23 mouse cellular contexts compared by ENCODE assay signal in the genomic region with DNA sequence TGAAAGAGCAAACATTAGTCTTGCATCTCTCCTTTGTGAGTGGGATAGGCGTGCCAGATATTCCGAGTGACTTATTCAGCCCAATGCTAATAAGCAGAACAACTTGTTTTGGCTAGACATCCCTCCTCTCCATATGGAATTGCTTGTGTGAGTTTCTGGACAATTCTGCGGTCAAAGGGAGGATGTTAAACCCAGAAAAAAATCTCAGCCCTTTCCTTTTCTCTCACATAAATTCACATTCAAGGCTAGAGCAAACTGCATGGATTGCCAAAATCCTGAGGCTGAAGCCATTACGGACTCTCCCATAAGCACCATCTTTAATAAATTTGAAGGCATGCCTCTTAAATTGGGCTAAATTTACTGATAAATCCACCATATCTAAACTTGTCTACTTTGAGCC.
A peak's percentile ranks its signal among the peaks of the same experiment; 100 is the strongest.
DNase-seq lines count a peak whose midpoint lies in the region; ATAC-seq and TF ChIP-seq lines count a peak whose summit lies in the region.
"Had no signal": no experiment of that assay in that cellular context is flagged by ENCODE, and none has a peak within 500 bp of the region (broad histone marks: within the 10 kb centered on the region; RNA-seq: fewer than 3 reads in every experiment).

No protein-coding gene starts in this region.

- TF ChIP-seq CTCF in kidney, postnatal 0 days (IDR thresholded peaks at IDR 0.05; ENCODE audit: low read depth) = no peak
- no peak for TF ChIP-seq CTCF in embryonic fibroblast, embryonic 13.5 days (IDR thresholded peaks at IDR 0.05; ENCODE audit: borderline replicate concordance, insufficient read depth, low read length)

- no peak for TF ChIP-seq POLR2A in embryonic fibroblast, embryonic 13.5 days (IDR thresholded peaks at IDR 0.05; ENCODE audit: low read depth, low read length)

- WGBS in embryonic facial prominence, embryonic 14.5 days = 66% methylated on average over 4 of the region's 4 CpGs
- WGBS in embryonic facial prominence, embryonic 10.5 days = 88% methylated on average over 4 of the region's 4 CpGs
- 70% methylated on average over 4 of the region's 4 CpGs for WGBS in kidney, postnatal 0 days

- H3K9ac ChIP-seq in embryonic facial prominence, embryonic 14.5 days (ENCODE audit: low read depth, low read length) = no peak overlapping the region
- no peak overlapping the region for H3K9ac ChIP-seq in kidney, postnatal 0 days (ENCODE audit: low read depth, low read length)

- H3K4me3 ChIP-seq in embryonic facial prominence, embryonic 14.5 days (ENCODE audit: low read depth, low read length) = no peak overlapping the region
- no peak overlapping the region for H3K4me3 ChIP-seq in embryonic facial prominence, embryonic 10.5 days
- no peak overlapping the region for H3K4me3 ChIP-seq in kidney, postnatal 0 days (replicated peaks; ENCODE audit: low read depth, low read length)
- H3K4me3 ChIP-seq in embryonic fibroblast, embryonic 13.5 days (ENCODE audit: insufficient read depth, low read length) = no peak overlapping the region

- peak; percentile 68 for DNase-seq in embryonic facial prominence, embryonic 14.5 days (ENCODE audit: low spot score)
- no peak for DNase-seq in embryonic facial prominence, embryonic 10.5 days (ENCODE audit: low spot score)
- DNase-seq in kidney, postnatal 0 days (ENCODE audit: low spot score) = peak; percentile 78
- no peak for DNase-seq in kidney, adult 18-20 months
- peak; percentile 4 for DNase-seq in ZHBTc4 (ENCODE audit: low read depth, low spot score)
- no peak for DNase-seq in adrenal gland, postnatal 25 days
- no peak for DNase-seq in urinary bladder, postnatal 14 days (ENCODE audit: low spot score)
- DNase-seq: adrenal gland, adult 2 months; adrenal gland, adult 8-10 months; adrenal gland, postnatal 10 days; adrenal gland, postnatal 14 days; adrenal gland, postnatal 36 days; B cell, adult 2 months; cerebellum, adult 11 months; cerebellum, adult 11-12 months; cerebellum, adult 18-20 months; cerebellum, adult 2 months had no signal

- no peak overlapping the region for H3K4me2 ChIP-seq in embryonic facial prominence, embryonic 14.5 days (ENCODE audit: low read depth, low read length)
- H3K4me2 ChIP-seq in kidney, postnatal 0 days (ENCODE audit: low read length) = no peak overlapping the region

- H3K4me1 ChIP-seq in embryonic facial prominence, embryonic 14.5 days (ENCODE audit: control insufficient read depth, insufficient read depth, low read length) = no peaks in the 10 kb centered on the region
- no peaks in the 10 kb centered on the region for H3K4me1 ChIP-seq in embryonic facial prominence, embryonic 10.5 days
- H3K4me1 ChIP-seq in kidney, postnatal 0 days (replicated peaks; ENCODE audit: insufficient read depth, low read length) = no peaks in the 10 kb centered on the region
- H3K4me1 ChIP-seq in embryonic fibroblast, embryonic 13.5 days (ENCODE audit: control insufficient read depth, insufficient read depth, low read length) = no peaks in the 10 kb centered on the region

- no peaks in the 10 kb centered on the region for H3K27me3 ChIP-seq in embryonic facial prominence, embryonic 14.5 days (replicated peaks; ENCODE audit: control insufficient read depth, insufficient read depth, low read length)
- H3K27me3 ChIP-seq in embryonic facial prominence, embryonic 10.5 days (replicated peaks; ENCODE audit: low read depth, poor library complexity, severe bottlenecking) = no peaks in the 10 kb centered on the region
- H3K27me3 ChIP-seq in kidney, postnatal 0 days (ENCODE audit: insufficient read depth, low read length) = no peaks in the 10 kb centered on the region
- H3K27me3 ChIP-seq: CH12.LX, Patski had no signal

- no peak for ATAC-seq in embryonic facial prominence, embryonic 14.5 days (ENCODE audit: low read depth)
- ATAC-seq in kidney, postnatal 0 days (replicated peaks; ENCODE audit: low FRiP score, low read depth) = no peak
- ATAC-seq: activated CD4-positive, CD25-positive, alpha-beta regulatory T cell, adult 4 months; CD4-positive, CD25-positive, alpha-beta regulatory T cell, adult 4 months; Patski had no signal

- no peak overlapping the region for H3K27ac ChIP-seq in embryonic facial prominence, embryonic 14.5 days (replicated peaks; ENCODE audit: low read depth, low read length)
- H3K27ac ChIP-seq in embryonic facial prominence, embryonic 10.5 days (replicated peaks) = no peak overlapping the region
- no peak overlapping the region for H3K27ac ChIP-seq in kidney, postnatal 0 days
- peak overlapping the region; percentile 44; the same call in 1 of the 2 replicates for H3K27ac ChIP-seq in embryonic fibroblast, embryonic 13.5 days (ENCODE audit: insufficient read depth, low read length)

- H3K9me3 ChIP-seq in embryonic facial prominence, embryonic 14.5 days (ENCODE audit: control insufficient read depth, low read length) = no peaks in the 10 kb centered on the region
- no peaks in the 10 kb centered on the region for H3K9me3 ChIP-seq in embryonic facial prominence, embryonic 10.5 days
- H3K9me3 ChIP-seq in kidney, postnatal 0 days (replicated peaks; ENCODE audit: low read length) = no peaks in the 10 kb centered on the region
- H3K9me3 ChIP-seq: G1E had no signal

- no peaks in the 10 kb centered on the region for H3K36me3 ChIP-seq in embryonic facial prominence, embryonic 14.5 days (ENCODE audit: control insufficient read depth, insufficient read depth, low read length)
- H3K36me3 ChIP-seq in embryonic facial prominence, embryonic 10.5 days (replicated peaks) = no peaks in the 10 kb centered on the region
- H3K36me3 ChIP-seq in kidney, postnatal 0 days (ENCODE audit: insufficient read depth, low read length) = no peaks in the 10 kb centered on the region
- H3K36me3 ChIP-seq: G1E had no signal

Comparison
In these comparisons a context has a peak if more than half of its experiments do, and no peak if none do; other contexts are left out.
1. DNase-seq: peak in embryonic facial prominence, embryonic 14.5 days (single experiment), kidney, postnatal 0 days (single experiment) and ZHBTc4 (single experiment); none in embryonic facial prominence, embryonic 10.5 days (single experiment), kidney, adult 18-20 months (single experiment), adrenal gland, postnatal 25 days (single experiment) and urinary bladder, postnatal 14 days (single experiment).